ENCODE assay signal across 33 mouse cellular contexts in genomic region chr5:107705756-107706155, GRCm38 (mm10). TPM values are rescaled to one million over a fixed set of nuclear protein-coding genes. Genes with fewer than 3 reads are reported as not detected.
DNase-seq lines count a peak whose midpoint lies in the region; ATAC-seq and TF ChIP-seq lines count a peak whose summit lies in the region.
"Had no signal": no experiment of that assay in that cellular context is flagged by ENCODE, and none has a peak within 500 bp of the region (broad histone marks: within the 10 kb centered on the region; RNA-seq: fewer than 3 reads in every experiment).

No protein-coding gene starts in this region.

- H3K9ac ChIP-seq in liver, postnatal 0 days (replicated peaks) = no peak overlapping the region
- no peak overlapping the region for H3K9ac ChIP-seq in liver, embryonic 11.5 days (ENCODE audit: low read depth, low read length)
- H3K9ac ChIP-seq in intestine, postnatal 0 days (ENCODE audit: low read depth, low read length) = no peak overlapping the region
- H3K9ac ChIP-seq: embryonic facial prominence, embryonic 13.5 days; heart, embryonic 15.5 days; hindbrain, embryonic 12.5 days; kidney, embryonic 15.5 days; limb, embryonic 13.5 days; liver, embryonic 14.5 days had no signal

- no peak for TF ChIP-seq CTCF in liver, postnatal 0 days (IDR thresholded peaks at IDR 0.05; ENCODE audit: low read depth)
- no peak for TF ChIP-seq CTCF in intestine, postnatal 0 days (IDR thresholded peaks at IDR 0.05; ENCODE audit: low read depth)

- WGBS in liver, postnatal 0 days (ENCODE audit: insufficient replicate concordance) = 71% methylated on average over 4 of the region's 4 CpGs
- 76% methylated on average over 4 of the region's 4 CpGs for WGBS in liver, embryonic 11.5 days
- 48% methylated on average over 4 of the region's 4 CpGs for WGBS in intestine, postnatal 0 days

- peak; percentile 71 for ATAC-seq in liver, postnatal 0 days
- ATAC-seq in liver, embryonic 11.5 days (replicated peaks; ENCODE audit: low FRiP score) = no peak
- 0 out of 2 replicates have a peak, but pooled peaks have one; percentile 16 for ATAC-seq in intestine, postnatal 0 days
- ATAC-seq: activated CD4-positive, CD25-positive, alpha-beta regulatory T cell, adult 4 months; forebrain, embryonic 16.5 days; midbrain, embryonic 16.5 days had no signal

- H3K4me2 ChIP-seq in liver, postnatal 0 days (ENCODE audit: low read depth, low read length) = no peak overlapping the region
- H3K4me2 ChIP-seq in liver, embryonic 11.5 days = no peak overlapping the region
- no peak overlapping the region for H3K4me2 ChIP-seq in intestine, postnatal 0 days (replicated peaks; ENCODE audit: low read depth)
- H3K4me2 ChIP-seq: embryonic facial prominence, embryonic 13.5 days; heart, embryonic 15.5 days; hindbrain, embryonic 12.5 days; kidney, embryonic 15.5 days; limb, embryonic 13.5 days; midbrain, embryonic 11.5 days had no signal

- H3K36me3 ChIP-seq in liver, postnatal 0 days (replicated peaks; ENCODE audit: insufficient read depth, low read length) = no peaks in the 10 kb centered on the region
- no peaks in the 10 kb centered on the region for H3K36me3 ChIP-seq in liver, embryonic 11.5 days (ENCODE audit: control insufficient read depth, insufficient read depth, low read length)
- no peaks in the 10 kb centered on the region for H3K36me3 ChIP-seq in intestine, postnatal 0 days (ENCODE audit: control insufficient read depth, insufficient read depth)
- H3K36me3 ChIP-seq: embryonic facial prominence, embryonic 13.5 days; forebrain, embryonic 10.5 days; heart, embryonic 10.5 days; heart, embryonic 15.5 days; hindbrain, embryonic 12.5 days; kidney, embryonic 15.5 days; limb, embryonic 13.5 days had no signal

- no peak for TF ChIP-seq EP300 in liver, postnatal 0 days (IDR thresholded peaks at IDR 0.05; ENCODE audit: low read depth)

- H3K27me3 ChIP-seq in liver, postnatal 0 days (ENCODE audit: insufficient read depth, low read length) = no peaks in the 10 kb centered on the region
- peaks cover 12% of the 10 kb centered on the region for H3K27me3 ChIP-seq in liver, embryonic 11.5 days (replicated peaks; ENCODE audit: control insufficient read depth, insufficient read depth, low read length)
- H3K27me3 ChIP-seq in intestine, postnatal 0 days (replicated peaks; ENCODE audit: control insufficient read depth, insufficient read depth, low read length) = 0 out of 2 replicates have a peak, but pooled peaks cover 2% of the 10 kb centered on the region
- H3K27me3 ChIP-seq: hindbrain, embryonic 12.5 days had no signal

- no peak overlapping the region for H3K27ac ChIP-seq in liver, postnatal 0 days (ENCODE audit: low read depth)
- H3K27ac ChIP-seq in liver, embryonic 11.5 days (ENCODE audit: low read depth, low read length) = no peak overlapping the region
- H3K27ac ChIP-seq in intestine, postnatal 0 days (ENCODE audit: low read depth, low read length) = no peak overlapping the region
- H3K27ac ChIP-seq: embryonic facial prominence, embryonic 13.5 days; forebrain, embryonic 10.5 days; gastrocnemius, adult 2 months; heart, embryonic 10.5 days; heart, embryonic 15.5 days; hindbrain, embryonic 12.5 days; kidney, embryonic 15.5 days; limb, embryonic 13.5 days; liver, embryonic 14.5 days; macrophage; stomach, postnatal 0 days had no signal

- H3K9me3 ChIP-seq in liver, postnatal 0 days (ENCODE audit: low read length) = no peaks in the 10 kb centered on the region
- H3K9me3 ChIP-seq in liver, embryonic 11.5 days (ENCODE audit: control insufficient read depth, low read length) = no peaks in the 10 kb centered on the region
- H3K9me3 ChIP-seq in intestine, postnatal 0 days (ENCODE audit: control insufficient read depth) = no peaks in the 10 kb centered on the region
- H3K9me3 ChIP-seq: embryonic facial prominence, embryonic 13.5 days; forebrain, embryonic 10.5 days; heart, embryonic 10.5 days; heart, embryonic 15.5 days; hindbrain, embryonic 12.5 days; kidney, embryonic 15.5 days; limb, embryonic 13.5 days had no signal

- peaks cover 3% of the 10 kb centered on the region; the same call in 1 of the 2 replicates for H3K4me1 ChIP-seq in liver, postnatal 0 days (ENCODE audit: insufficient read depth)
- no peaks in the 10 kb centered on the region for H3K4me1 ChIP-seq in liver, embryonic 11.5 days (replicated peaks; ENCODE audit: control insufficient read depth, insufficient read depth, low read length)
- no peaks in the 10 kb centered on the region for H3K4me1 ChIP-seq in intestine, postnatal 0 days (replicated peaks; ENCODE audit: control insufficient read depth, insufficient read depth, low read length)
- H3K4me1 ChIP-seq: embryonic facial prominence, embryonic 13.5 days; forebrain, embryonic 10.5 days; heart, embryonic 15.5 days; hindbrain, embryonic 12.5 days; kidney, embryonic 15.5 days; limb, embryonic 13.5 days had no signal

- H3K4me3 ChIP-seq in liver, postnatal 0 days (ENCODE audit: low read depth, low read length) = no peak overlapping the region
- H3K4me3 ChIP-seq in liver, embryonic 11.5 days (ENCODE audit: low read depth, low read length) = no peak overlapping the region
- no peak overlapping the region for H3K4me3 ChIP-seq in intestine, postnatal 0 days (ENCODE audit: low read depth, low read length)
- H3K4me3 ChIP-seq: embryonic facial prominence, embryonic 13.5 days; forebrain, embryonic 10.5 days; gastrocnemius, adult 2 months; heart, embryonic 10.5 days; heart, embryonic 15.5 days; hindbrain, embryonic 12.5 days; kidney, embryonic 15.5 days; limb, embryonic 13.5 days had no signal

- DNase-seq in liver, postnatal 0 days = no peak
- DNase-seq in liver, embryonic 11.5 days (ENCODE audit: low spot score) = no peak
- peak; percentile 24 for DNase-seq in adipocyte (ENCODE audit: low spot score)
- peak; percentile 60 for DNase-seq in lung, postnatal 36 days
- no peak for DNase-seq in ovary, postnatal 36 days (ENCODE audit: low spot score)
- no peak for DNase-seq in thymus, postnatal 36 days
- no peak for DNase-seq in right cerebral cortex, adult 18-20 months
- DNase-seq: adrenal gland, postnatal 14 days; B cell, adult 2 months; cerebellum, adult 11-12 months; cerebellum, adult 9-11 months; gastrocnemius, adult 2 months; kidney, adult 18-20 months; kidney, postnatal 25 days; right cerebral cortex, postnatal 4 days; thymus, adult 2 months; thymus, postnatal 4 days had no signal

RNA-seq across cellular contexts. Expression of gene Gfi1, which starts 20.1 kb away (rescaled TPM):
- polyA plus RNA-seq in liver, postnatal 0 days (2015; fragmentation: Nextera tagmentation; extraction: Ambion mirVana) = 1.3 and 1.4 TPM in 2 replicates
- 0.22 and 0.30 TPM in 2 replicates for polyA plus RNA-seq in liver, embryonic 11.5 days (2014; fragmentation: Nextera tagmentation; extraction: Ambion mirVana)
- polyA plus RNA-seq in intestine, postnatal 0 days (2015; fragmentation: Nextera tagmentation; extraction: Ambion mirVana) = 0.37 and 0.38 TPM in 2 replicates
- polyA plus RNA-seq: embryonic facial prominence, embryonic 13.5 days; forebrain, embryonic 10.5 days; forebrain, embryonic 16.5 days; heart, embryonic 10.5 days; hindbrain, embryonic 12.5 days; kidney, embryonic 15.5 days; midbrain, embryonic 11.5 days; midbrain, embryonic 16.5 days; neural tube, embryonic 11.5 days had no signal

Comparison
In these comparisons a context has a peak if more than half of its experiments do, and no peak if none do; other contexts are left out.
1. DNase-seq: peak in adipocyte (single experiment) and lung, postnatal 36 days (single experiment); none in liver, postnatal 0 days (single experiment), liver, embryonic 11.5 days (single experiment), ovary, postnatal 36 days (single experiment), thymus, postnatal 36 days (0 of 2) and right cerebral cortex, adult 18-20 months (single experiment).